In genomic region chr4:43508666-43508997, GRCm38 (mm10) we compare ENCODE assay signal across 9 mouse cellular contexts. TPM values are rescaled to one million over a fixed set of nuclear protein-coding genes. Genes with fewer than 3 reads are reported as not detected.
DNase-seq lines count a peak whose midpoint lies in the region; ATAC-seq and TF ChIP-seq lines count a peak whose summit lies in the region.
"Had no signal": no experiment of that assay in that cellular context is flagged by ENCODE, and none has a peak within 500 bp of the region (broad histone marks: within the 10 kb centered on the region; RNA-seq: fewer than 3 reads in every experiment).

No protein-coding gene starts in this region.

- peak; percentile 87 to 90 for DNase-seq in lung, adult 18-20 months
- DNase-seq in neural tube, embryonic 11.5 days (ENCODE audit: low spot score), result peak; percentile 40
- no peak for DNase-seq in layer of hippocampus, adult 8-10 months (ENCODE audit: low spot score in 2 of 2)
- DNase-seq in left cerebral cortex, postnatal 4 days, result no peak

- peak overlapping the region; percentile 72 for H3K4me3 ChIP-seq in E14TG2a.4 (replicated peaks; ENCODE audit: low read length)
- peak overlapping the region; percentile 36 for H3K4me3 ChIP-seq in forebrain, embryonic 12.5 days (replicated peaks)
- peak overlapping the region; percentile 53 for H3K4me3 ChIP-seq in intestine, embryonic 15.5 days (replicated peaks)
- peak overlapping the region; percentile 31 for H3K4me3 ChIP-seq in neural tube, embryonic 11.5 days (ENCODE audit: low read depth, low read length)

- H3K4me2 ChIP-seq in forebrain, embryonic 12.5 days, result peak overlapping the region; percentile 60
- peak overlapping the region; percentile 87 for H3K4me2 ChIP-seq in intestine, embryonic 15.5 days (replicated peaks)
- peak overlapping the region; percentile 55 for H3K4me2 ChIP-seq in neural tube, embryonic 11.5 days (ENCODE audit: low read depth)

- intact Hi-C loops in left cerebral cortex, postnatal 4 days (cut with DNase I), result no loop called here

- H3K36me3 ChIP-seq in E14TG2a.4 (ENCODE audit: insufficient read depth, low read length), result no peaks in the 10 kb centered on the region
- no peaks in the 10 kb centered on the region for H3K36me3 ChIP-seq in forebrain, embryonic 12.5 days (replicated peaks)
- H3K36me3 ChIP-seq in intestine, embryonic 15.5 days, result no peaks in the 10 kb centered on the region
- no peaks in the 10 kb centered on the region for H3K36me3 ChIP-seq in neural tube, embryonic 11.5 days (ENCODE audit: control insufficient read depth, insufficient read depth, low read length)

- H3K27me3 ChIP-seq in E14TG2a.4 (ENCODE audit: insufficient read depth, low read length), result peaks cover 52% of the 10 kb centered on the region
- H3K27me3 ChIP-seq in forebrain, embryonic 12.5 days, result peaks cover 45% of the 10 kb centered on the region
- no peaks in the 10 kb centered on the region for H3K27me3 ChIP-seq in intestine, embryonic 15.5 days (replicated peaks)
- H3K27me3 ChIP-seq in neural tube, embryonic 11.5 days (ENCODE audit: control insufficient read depth, insufficient read depth, low read length), result peaks cover 12% of the 10 kb centered on the region

- WGBS in forebrain, embryonic 12.5 days, result 6% methylated on average over 13 of the region's 13 CpGs
- 3% methylated on average over 13 of the region's 13 CpGs for WGBS in intestine, embryonic 15.5 days
- 7% methylated on average over 13 of the region's 13 CpGs for WGBS in neural tube, embryonic 11.5 days

- H3K27ac ChIP-seq in forebrain, embryonic 12.5 days, result no peak overlapping the region
- H3K27ac ChIP-seq in intestine, embryonic 15.5 days, result peak overlapping the region; percentile 41
- H3K27ac ChIP-seq in neural tube, embryonic 11.5 days (ENCODE audit: low read depth, low read length), result no peak overlapping the region

- ATAC-seq in activated CD4-positive, CD25-positive, alpha-beta regulatory T cell, adult 4 months, result peak; percentile 99
- peak; percentile 20; the same call in 1 of the 2 replicates for ATAC-seq in forebrain, embryonic 12.5 days (ENCODE audit: low FRiP score)
- ATAC-seq in intestine, embryonic 15.5 days, result peak; percentile 82
- ATAC-seq in neural tube, embryonic 11.5 days (ENCODE audit: insufficient read depth, low FRiP score, low TSS enrichment), result no peak

- H3K4me1 ChIP-seq in E14TG2a.4 (replicated peaks; ENCODE audit: low read depth, low read length), result peaks cover 67% of the 10 kb centered on the region
- peaks cover 17% of the 10 kb centered on the region for H3K4me1 ChIP-seq in forebrain, embryonic 12.5 days
- peaks cover 25% of the 10 kb centered on the region for H3K4me1 ChIP-seq in intestine, embryonic 15.5 days (replicated peaks)
- peaks cover 14% of the 10 kb centered on the region for H3K4me1 ChIP-seq in neural tube, embryonic 11.5 days (ENCODE audit: control insufficient read depth, insufficient read depth, low read length)

- peak overlapping the region; percentile 47; the same call in 1 of the 2 replicates for H3K9ac ChIP-seq in forebrain, embryonic 12.5 days
- H3K9ac ChIP-seq in intestine, embryonic 15.5 days, result peak overlapping the region; percentile 58
- H3K9ac ChIP-seq in neural tube, embryonic 11.5 days (ENCODE audit: low read length), result peak overlapping the region; percentile 47

- TF ChIP-seq CTCF in E14TG2a.4 (conservative IDR thresholded peaks at IDR 0.05; ENCODE audit: low read length), result no peak

- no peaks in the 10 kb centered on the region for H3K9me3 ChIP-seq in E14TG2a.4 (ENCODE audit: low read length)
- no peaks in the 10 kb centered on the region for H3K9me3 ChIP-seq in forebrain, embryonic 12.5 days
- H3K9me3 ChIP-seq in intestine, embryonic 15.5 days, result no peaks in the 10 kb centered on the region
- H3K9me3 ChIP-seq in neural tube, embryonic 11.5 days (ENCODE audit: control insufficient read depth, low read length), result no peaks in the 10 kb centered on the region

RNA-seq across cellular contexts. Expression of gene Car9, which starts 1.9 kb away (rescaled TPM):
- polyA plus RNA-seq in activated CD4-positive, CD25-positive, alpha-beta regulatory T cell, adult 4 months (2017; shearing (Covaris generic)), result under 1 TPM in 1 of 2 experiments, not detected in 1; 0.73 TPM
- 0.27 and 0.50 TPM in 2 replicates for polyA plus RNA-seq in forebrain, embryonic 12.5 days (2016; fragmentation: Nextera tagmentation; extraction: Ambion mirVana)
- polyA plus RNA-seq in intestine, embryonic 15.5 days (2015; fragmentation: Nextera tagmentation; extraction: Ambion mirVana), result 18.0 and 30.0 TPM in 2 replicates
- polyA plus RNA-seq in neural tube, embryonic 11.5 days (2014; fragmentation: Nextera tagmentation; extraction: Ambion mirVana), result 0.23 and 0.44 TPM in 2 replicates
- total RNA-seq in layer of hippocampus, adult 8-10 months (2022), result under 1 TPM in 1 of 4 experiments, not detected in 3; 0.65 TPM
- under 1 TPM; 0.83 to 0.84 TPM for total RNA-seq in left cerebral cortex, postnatal 4 days (2021)

RNA-seq across cellular contexts. Expression of gene Arhgef39, which starts 9.1 kb away (rescaled TPM):
- 1 to 10 TPM; 5.3 to 7.4 TPM for polyA plus RNA-seq in activated CD4-positive, CD25-positive, alpha-beta regulatory T cell, adult 4 months (2017; shearing (Covaris generic))
- polyA plus RNA-seq in forebrain, embryonic 12.5 days (2016; fragmentation: Nextera tagmentation; extraction: Ambion mirVana), result 45.8 and 50.3 TPM in 2 replicates
- polyA plus RNA-seq in intestine, embryonic 15.5 days (2015; fragmentation: Nextera tagmentation; extraction: Ambion mirVana), result 45.2 and 48.6 TPM in 2 replicates
- polyA plus RNA-seq in neural tube, embryonic 11.5 days (2014; fragmentation: Nextera tagmentation; extraction: Ambion mirVana), result 36.7 and 39.3 TPM in 2 replicates
- 1 to 10 TPM in 1 of 4 experiments, not detected in 3; 1.0 TPM for total RNA-seq in layer of hippocampus, adult 8-10 months (2022)
- total RNA-seq in left cerebral cortex, postnatal 4 days (2021), result 1 to 10 TPM; 3.6 to 3.8 TPM

RNA-seq across cellular contexts. Expression of gene Tpm2, which starts 14.9 kb away (rescaled TPM):
- not detected for polyA plus RNA-seq in activated CD4-positive, CD25-positive, alpha-beta regulatory T cell, adult 4 months (2017; shearing (Covaris generic))
- polyA plus RNA-seq in forebrain, embryonic 12.5 days (2016; fragmentation: Nextera tagmentation; extraction: Ambion mirVana), result 36.5 and 40.2 TPM in 2 replicates
- polyA plus RNA-seq in intestine, embryonic 15.5 days (2015; fragmentation: Nextera tagmentation; extraction: Ambion mirVana), result 510 and 514 TPM in 2 replicates
- 101 and 127 TPM in 2 replicates for polyA plus RNA-seq in neural tube, embryonic 11.5 days (2014; fragmentation: Nextera tagmentation; extraction: Ambion mirVana)
- 1 to 10 TPM; 6.7 to 9.4 (median 9.0) TPM for total RNA-seq in layer of hippocampus, adult 8-10 months (2022)
- total RNA-seq in left cerebral cortex, postnatal 4 days (2021), result 1 to 10 TPM; 4.7 to 5.2 TPM

RNA-seq across cellular contexts. Expression of gene Ccdc107, which starts 15.9 kb away (rescaled TPM):
- polyA plus RNA-seq in activated CD4-positive, CD25-positive, alpha-beta regulatory T cell, adult 4 months (2017; shearing (Covaris generic)), result 10 to 100 TPM; 71.7 to 78.1 TPM
- polyA plus RNA-seq in forebrain, embryonic 12.5 days (2016; fragmentation: Nextera tagmentation; extraction: Ambion mirVana), result 44.7 and 45.8 TPM in 2 replicates
- 98.8 and 102 TPM in 2 replicates for polyA plus RNA-seq in intestine, embryonic 15.5 days (2015; fragmentation: Nextera tagmentation; extraction: Ambion mirVana)
- 46.6 and 55.9 TPM in 2 replicates for polyA plus RNA-seq in neural tube, embryonic 11.5 days (2014; fragmentation: Nextera tagmentation; extraction: Ambion mirVana)
- 10 to 100 TPM; 22.1 to 30.0 (median 27.6) TPM for total RNA-seq in layer of hippocampus, adult 8-10 months (2022)
- 10 to 100 TPM; 29.9 to 34.3 TPM for total RNA-seq in left cerebral cortex, postnatal 4 days (2021)

RNA-seq across cellular contexts. Expression of gene Sit1, which starts 25.1 kb away (rescaled TPM):
- polyA plus RNA-seq in activated CD4-positive, CD25-positive, alpha-beta regulatory T cell, adult 4 months (2017; shearing (Covaris generic)), result 100 to 1,000 TPM; 145 to 163 TPM
- polyA plus RNA-seq in forebrain, embryonic 12.5 days (2016; fragmentation: Nextera tagmentation; extraction: Ambion mirVana), result not detected in 2 replicates
- not detected in 2 replicates for polyA plus RNA-seq in intestine, embryonic 15.5 days (2015; fragmentation: Nextera tagmentation; extraction: Ambion mirVana)
- not detected in 2 replicates for polyA plus RNA-seq in neural tube, embryonic 11.5 days (2014; fragmentation: Nextera tagmentation; extraction: Ambion mirVana)
- total RNA-seq in layer of hippocampus, adult 8-10 months (2022), result not detected
- total RNA-seq in left cerebral cortex, postnatal 4 days (2021), result not detected
- total RNA-seq: heart, postnatal 36 days had no signal

Comparison
In these comparisons a context has a peak if more than half of its experiments do, and no peak if none do; other contexts are left out.
1. DNase-seq: peak in lung, adult 18-20 months (2 of 2) and neural tube, embryonic 11.5 days (single experiment); none in layer of hippocampus, adult 8-10 months (0 of 2) and left cerebral cortex, postnatal 4 days (single experiment).
2. RNA of gene Car9, which starts 1.9 kb away (polyA plus RNA-seq): 18.0 to 30.0 TPM in intestine, embryonic 15.5 days; 0.73 TPM in activated CD4-positive, CD25-positive, alpha-beta regulatory T cell, adult 4 months, 0.23 to 0.44 TPM in neural tube, embryonic 11.5 days and 0.27 to 0.50 TPM in forebrain, embryonic 12.5 days; every median in the first group is over 10 times any median in the second.
3. RNA of gene Tpm2, which starts 14.9 kb away (polyA plus RNA-seq): 510 to 514 TPM in intestine, embryonic 15.5 days, 101 to 127 TPM in neural tube, embryonic 11.5 days and 36.5 to 40.2 TPM in forebrain, embryonic 12.5 days; not detected in activated CD4-positive, CD25-positive, alpha-beta regulatory T cell, adult 4 months; every median in the first group is over 10 times any median in the second.
4. Peak in every context shown above with its lines, with median percentiles within 50 percentile points of each other: H3K4me3 ChIP-seq, H3K4me2 ChIP-seq and H3K9ac ChIP-seq.